Mouse (Mus musculus) midbrain, embryonic 12.5 days (tissue): Measurements from ENCODE around the gene B830017H08Rik. TPM values are rescaled to one million over a fixed set of nuclear protein-coding genes. Genes with fewer than 3 reads are reported as not detected.
A peak's percentile ranks its signal among the peaks of the same experiment; 100 is the strongest.

Experiments
- ATAC-seq: fragments of 200-750 bp; cut with Nextera tagmentation; 2 replicates; pipeline ENCODE4 v1.8.0; 2017; ENCODE audit warnings: low read depth, moderate TSS enrichment, moderate library complexity; ENCODE audit not compliant: low FRiP score
- H3K27ac ChIP-seq: fragments of 300-500 bp; sonication (generic); replicated peaks from 2 replicates; pipeline ENCODE4 v1.5.1; 2016; ENCODE audit warnings: mild to moderate bottlenecking
- H3K27me3 ChIP-seq: fragments of 300-500 bp; sonication (generic); 2 replicates; pipeline ENCODE4 v1.6.1; 2016; ENCODE audit warnings: mild to moderate bottlenecking
- H3K36me3 ChIP-seq: fragments of 300-500 bp; sonication (generic); 2 replicates; pipeline ENCODE4 v1.6.1; 2016
- H3K4me1 ChIP-seq: fragments of 300-500 bp; sonication (generic); 2 replicates; pipeline ENCODE4 v1.6.1; 2016
- H3K4me2 ChIP-seq: fragments of 300-500 bp; sonication (generic); replicated peaks from 2 replicates; pipeline ENCODE4 v1.6.1; 2016; ENCODE audit warnings: mild to moderate bottlenecking, moderate library complexity
- H3K4me3 ChIP-seq: fragments of 300-500 bp; sonication (generic); 2 replicates; pipeline ENCODE4 v1.5.1; 2016; ENCODE audit warnings: mild to moderate bottlenecking
- H3K9ac ChIP-seq: fragments of 300-500 bp; sonication (generic); replicated peaks from 2 replicates; pipeline ENCODE4 v1.6.1; 2016; ENCODE audit warnings: mild to moderate bottlenecking, moderate library complexity
- H3K9me3 ChIP-seq: fragments of 300-500 bp; sonication (generic); 2 replicates; pipeline ENCODE4 v1.6.1; 2016; ENCODE audit warnings: mild to moderate bottlenecking
- WGBS: fragments of 180-500 bp; shearing (Covaris S2); methylation state at CpG from one replicate; pipeline ENCODE4 v1.1.7; 2016; 5-methylcytosine and 5-hydroxymethylcytosine counted together
- polyA plus RNA-seq: library from polyadenylated mRNA; unstranded; fragments of >200 nt; fragmentation: Nextera tagmentation; extraction: Ambion mirVana; gene quantifications from 2 replicates; pipeline ENCODE4 v1.2.1, GENCODE M21; 2016

B830017H08Rik gene
- polyA plus RNA-seq, 1 experiment from 2014 or later: 0.55 TPM

GRCm38 (mm10) chr16:17815411-17816402, 17.2 kb upstream of the B830017H08Rik start:
- Histone ChIP-seq H3K4me3 (peak overlapping the region; percentile 54), H3K4me1 (peaks cover 12% of the 10 kb centered on the region; the same call in 1 of the 2 replicates), H3K27me3 (peaks cover 79% of the 10 kb centered on the region), H3K27ac (no peak overlapping the region), H3K9me3 (no peaks in the 10 kb centered on the region), H3K4me2 (peak overlapping the region; percentile 88), H3K9ac (peak overlapping the region; percentile 71), H3K36me3 (no peaks in the 10 kb centered on the region)
- ATAC-seq: peak; percentile 80
- 1% methylated on average over 63 of the region's 63 CpGs for WGBS

- ATAC-seq: no peak
- no peak overlapping the region for H3K4me2 ChIP-seq
- 87% methylated on average over 8 of the region's 8 CpGs for WGBS
- H3K9ac ChIP-seq: no peak overlapping the region
- no peak overlapping the region for H3K4me3 ChIP-seq
- no peaks in the 10 kb centered on the region for H3K9me3 ChIP-seq
- H3K27ac ChIP-seq: no peak overlapping the region
- no peaks in the 10 kb centered on the region for H3K36me3 ChIP-seq
- H3K27me3 ChIP-seq: peaks cover 75% of the 10 kb centered on the region
- H3K4me1 ChIP-seq: peaks cover 12% of the 10 kb centered on the region; the same call in 1 of the 2 replicates
Observed at GRCm38 (mm10) chr16:17816528-17816927, 16.4 kb upstream of the B830017H08Rik start.

- H3K36me3 ChIP-seq: no peaks in the 10 kb centered on the region
- 82% methylated on average over 2 of the region's 2 CpGs for WGBS
Observed at GRCm38 (mm10) chr16:17826500-17826899, 6.4 kb upstream of the B830017H08Rik start.

GRCm38 (mm10) chr16:17828229-17828628, 4.7 kb upstream of the B830017H08Rik start:
- 95% methylated on average over 2 of the region's 2 CpGs for WGBS
- Histone ChIP-seq H3K9ac (no peak overlapping the region), H3K4me3 (no peak overlapping the region)

More at GRCm38 (mm10) chr16:17826500-17826899, 6.4 kb upstream of the B830017H08Rik start:
- H3K4me3 ChIP-seq: no peak overlapping the region
- no peaks in the 10 kb centered on the region for H3K9me3 ChIP-seq
- H3K4me2 ChIP-seq: no peak overlapping the region
- H3K9ac ChIP-seq: no peak overlapping the region
- no peaks in the 10 kb centered on the region for H3K4me1 ChIP-seq
- ATAC-seq: no peak
- H3K27me3 ChIP-seq: peaks cover 29% of the 10 kb centered on the region
- H3K27ac ChIP-seq: no peak overlapping the region

GRCm38 (mm10) chr16:17828867-17829266, 4.1 kb upstream of the B830017H08Rik start:
- Histone ChIP-seq H3K4me3 (no peak overlapping the region), H3K27me3 (peaks cover 50% of the 10 kb centered on the region), H3K4me1 (peaks cover 12% of the 10 kb centered on the region), H3K9me3 (no peaks in the 10 kb centered on the region), H3K27ac (no peak overlapping the region), H3K9ac (no peak overlapping the region), H3K36me3 (no peaks in the 10 kb centered on the region), H3K4me2 (no peak overlapping the region)
- ATAC-seq: no peak
- 77% methylated on average over 3 of the region's 3 CpGs for WGBS

More at GRCm38 (mm10) chr16:17828229-17828628, 4.7 kb upstream of the B830017H08Rik start:
- H3K4me2 ChIP-seq: no peak overlapping the region
- ATAC-seq: no peak
- no peak overlapping the region for H3K27ac ChIP-seq
- peaks cover 7% of the 10 kb centered on the region for H3K4me1 ChIP-seq
- no peaks in the 10 kb centered on the region for H3K9me3 ChIP-seq
- H3K27me3 ChIP-seq: peaks cover 46% of the 10 kb centered on the region
- no peaks in the 10 kb centered on the region for H3K36me3 ChIP-seq

- 54% methylated on average over 10 of the region's 10 CpGs for WGBS
Observed at GRCm38 (mm10) chr16:17830385-17831178, 2.3 kb upstream of the B830017H08Rik start.

GRCm38 (mm10) chr16:17831781-17832180, 1.1 kb upstream of the B830017H08Rik start:
- H3K4me2 ChIP-seq: no peak overlapping the region
- H3K4me1 ChIP-seq: peaks cover 12% of the 10 kb centered on the region
- 10% methylated on average over 11 of the region's 11 CpGs for WGBS
- no peak overlapping the region for H3K9ac ChIP-seq
- H3K9me3 ChIP-seq: no peaks in the 10 kb centered on the region
- ATAC-seq: no peak
- H3K36me3 ChIP-seq: no peaks in the 10 kb centered on the region
- no peak overlapping the region for H3K27ac ChIP-seq
- no peak overlapping the region for H3K4me3 ChIP-seq
- H3K27me3 ChIP-seq: peaks cover 75% of the 10 kb centered on the region

More at GRCm38 (mm10) chr16:17830385-17831178, 2.3 kb upstream of the B830017H08Rik start:
- Histone ChIP-seq H3K9me3 (no peaks in the 10 kb centered on the region), H3K27me3 (peaks cover 63% of the 10 kb centered on the region), H3K36me3 (no peaks in the 10 kb centered on the region), H3K27ac (no peak overlapping the region), H3K4me1 (peaks cover 12% of the 10 kb centered on the region), H3K9ac (no peak overlapping the region), H3K4me2 (no peak overlapping the region), H3K4me3 (no peak overlapping the region)
- ATAC-seq: no peak

GRCm38 (mm10) chr16:17833321-17833680, 380 bp downstream of the B830017H08Rik start:
- Histone ChIP-seq H3K36me3 (no peaks in the 10 kb centered on the region), H3K4me2 (peak overlapping the region; percentile 92), H3K9me3 (no peaks in the 10 kb centered on the region), H3K27me3 (peaks cover 89% of the 10 kb centered on the region), H3K4me1 (peaks cover 12% of the 10 kb centered on the region), H3K4me3 (peak overlapping the region; percentile 62), H3K27ac (peak overlapping the region; percentile 60), H3K9ac (peak overlapping the region; percentile 68)
- ATAC-seq: peak; percentile 66
- under 1% methylated on average over 37 of the region's 37 CpGs for WGBS

GRCm38 (mm10) chr16:17833681-17834399, 919 bp downstream of the B830017H08Rik start:
- ATAC-seq: peak; percentile 65
- H3K27ac ChIP-seq: peak overlapping the region; percentile 60
- H3K27me3 ChIP-seq: peaks cover 89% of the 10 kb centered on the region
- peak overlapping the region; percentile 92 for H3K4me2 ChIP-seq
- no peaks in the 10 kb centered on the region for H3K36me3 ChIP-seq
- WGBS: under 1% methylated on average over 62 of the region's 103 CpGs
- H3K4me3 ChIP-seq: peak overlapping the region; percentile 62
- H3K4me1 ChIP-seq: peaks cover 12% of the 10 kb centered on the region
- H3K9me3 ChIP-seq: no peaks in the 10 kb centered on the region
- peak overlapping the region; percentile 68 for H3K9ac ChIP-seq

GRCm38 (mm10) chr16:17834543-17834942, 1.6 kb downstream of the B830017H08Rik start:
- Histone ChIP-seq H3K9me3 (no peaks in the 10 kb centered on the region), H3K9ac (peak overlapping the region; percentile 68), H3K4me3 (peak overlapping the region; percentile 62), H3K4me1 (peaks cover 12% of the 10 kb centered on the region), H3K27me3 (peaks cover 86% of the 10 kb centered on the region), H3K27ac (no peak overlapping the region), H3K4me2 (peak overlapping the region; percentile 92), H3K36me3 (peaks cover 3% of the 10 kb centered on the region; the same call in 1 of the 2 replicates)
- 54% methylated on average over 7 of the region's 7 CpGs for WGBS
- no peak for ATAC-seq

- no peak overlapping the region for H3K4me2 ChIP-seq
- H3K36me3 ChIP-seq: peaks cover 10% of the 10 kb centered on the region; the same call in 1 of the 2 replicates
- H3K4me1 ChIP-seq: peaks cover 12% of the 10 kb centered on the region
- H3K4me3 ChIP-seq: no peak overlapping the region
- no peak overlapping the region for H3K27ac ChIP-seq
- WGBS: 64% methylated on average over 13 of the region's 13 CpGs
- ATAC-seq: no peak
- no peaks in the 10 kb centered on the region for H3K9me3 ChIP-seq
- peaks cover 77% of the 10 kb centered on the region for H3K27me3 ChIP-seq
- H3K9ac ChIP-seq: no peak overlapping the region
Observed at GRCm38 (mm10) chr16:17835481-17835880, 2.6 kb downstream of the B830017H08Rik start.
